Mouse (Mus musculus) bone marrow macrophage, adult 2 months (primary cell): ENCODE results near the gene Epo.

Source experiments
- CTCF ChIP-seq: IDR thresholded peaks from 2 replicates; pipeline ENCODE4 v1.5.1; 2012; ENCODE audit warnings: low read depth, mild to moderate bottlenecking, low read length, moderate library complexity
- POLR2A ChIP-seq: IDR thresholded peaks from 2 replicates; pipeline ENCODE4 v1.6.1; 2012; ENCODE audit warnings: mild to moderate bottlenecking, low read depth, low read length, borderline replicate concordance

- TF ChIP-seq POLR2A (no peak), CTCF (no peak)
Measured at GRCm38 (mm10) chr5:137487616-137488015, 45.4 kb downstream of the Epo start.
